Mouse (Mus musculus) erythroblast, embryonic 14.5 days (primary cell): ENCODE measurements around the gene Tmeff1.

Experiments
- GATA1 ChIP-seq: IDR thresholded peaks from 2 replicates; pipeline ENCODE4 v1.6.1; 2012; ENCODE audit warnings: low read length, inconsistent platforms, mixed read lengths
- TAL1 ChIP-seq: IDR thresholded peaks from 3 replicates; pipeline ENCODE4 v1.6.1; 2012; ENCODE audit warnings: low read length, inconsistent platforms, mixed read lengths

DNA sequence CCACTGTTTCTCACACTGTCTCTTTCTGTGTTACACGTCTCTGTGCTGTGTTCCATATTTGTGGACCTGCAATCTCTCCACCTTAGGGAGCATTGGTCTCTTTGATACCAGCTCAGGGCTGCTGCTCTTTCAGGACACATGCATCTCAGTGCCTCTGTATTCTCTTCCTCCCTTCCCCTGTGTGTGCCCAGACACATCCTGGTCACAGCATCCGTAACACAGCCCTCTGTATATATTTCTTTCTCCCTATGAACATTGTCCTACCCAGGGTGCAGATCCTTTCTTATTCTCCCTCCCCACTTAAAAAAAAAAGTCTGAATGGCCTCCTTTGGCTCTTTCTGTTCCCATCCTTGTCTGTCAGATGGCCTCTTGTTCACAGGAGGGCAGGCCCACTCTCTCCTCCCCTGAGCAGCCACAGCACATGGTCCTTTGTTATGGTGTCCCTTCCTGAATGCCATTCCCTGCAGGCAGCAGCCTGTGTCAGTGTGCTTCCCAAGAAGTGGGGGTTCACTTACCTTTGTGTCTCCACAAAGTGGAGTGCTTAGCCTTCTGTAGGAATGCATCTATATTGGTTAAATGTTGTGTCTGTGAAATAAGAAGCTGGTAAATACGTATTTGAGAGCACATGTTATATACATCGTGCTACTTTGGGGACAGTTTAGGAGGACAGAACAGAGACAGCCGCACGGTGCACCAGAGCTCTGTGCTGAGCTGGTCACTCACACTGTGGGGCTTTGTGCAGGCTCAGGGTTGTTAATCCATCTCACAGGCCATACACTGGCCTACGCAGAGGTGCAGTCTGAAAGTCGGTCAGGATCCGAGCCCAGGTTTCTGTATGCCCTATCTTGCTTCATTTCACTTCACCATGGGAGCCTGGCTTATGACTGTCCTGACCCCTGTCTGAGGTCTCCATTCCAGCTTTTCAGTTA, 38.1 kb upstream of the Tmeff1 start:
- TF ChIP-seq GATA1 (no peak), TAL1 (no peak)
